Mouse (Mus musculus) cerebellum, adult 9-10 months (tissue): ENCODE measurements around the gene Slc16a6.

Experiments
- DNase-seq: peaks from one replicate; pipeline ENCODE4 v3.0.0; 2022

The Slc16a6 gene

GRCm38 (mm10) chr11:109410197-109410980, 63.0 kb downstream of the Slc16a6 start:
- no peak for DNase-seq

DNA sequence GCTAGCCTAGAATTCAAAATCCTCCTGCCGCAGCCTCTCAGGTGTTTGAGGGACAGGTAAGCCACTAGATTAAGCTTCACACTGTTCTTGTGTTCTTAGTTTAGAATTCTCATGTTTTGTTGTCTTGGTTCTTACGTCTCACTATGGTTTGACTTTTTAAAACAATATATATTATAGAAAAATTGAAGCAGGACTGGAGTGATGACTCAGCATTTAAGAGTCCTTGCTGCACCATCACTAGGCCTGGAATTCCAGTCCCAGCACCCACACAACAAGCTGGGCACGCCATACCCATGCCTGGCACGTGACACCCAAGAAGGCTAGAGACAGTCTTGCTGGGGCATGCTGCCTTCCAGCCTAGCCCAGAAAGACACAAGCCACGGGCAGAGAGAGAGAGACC, 67.0 kb downstream of the Slc16a6 start:
- no peak for DNase-seq
